Mouse (Mus musculus): ENCODE measurements around the gene Exoc6.

DNA sequence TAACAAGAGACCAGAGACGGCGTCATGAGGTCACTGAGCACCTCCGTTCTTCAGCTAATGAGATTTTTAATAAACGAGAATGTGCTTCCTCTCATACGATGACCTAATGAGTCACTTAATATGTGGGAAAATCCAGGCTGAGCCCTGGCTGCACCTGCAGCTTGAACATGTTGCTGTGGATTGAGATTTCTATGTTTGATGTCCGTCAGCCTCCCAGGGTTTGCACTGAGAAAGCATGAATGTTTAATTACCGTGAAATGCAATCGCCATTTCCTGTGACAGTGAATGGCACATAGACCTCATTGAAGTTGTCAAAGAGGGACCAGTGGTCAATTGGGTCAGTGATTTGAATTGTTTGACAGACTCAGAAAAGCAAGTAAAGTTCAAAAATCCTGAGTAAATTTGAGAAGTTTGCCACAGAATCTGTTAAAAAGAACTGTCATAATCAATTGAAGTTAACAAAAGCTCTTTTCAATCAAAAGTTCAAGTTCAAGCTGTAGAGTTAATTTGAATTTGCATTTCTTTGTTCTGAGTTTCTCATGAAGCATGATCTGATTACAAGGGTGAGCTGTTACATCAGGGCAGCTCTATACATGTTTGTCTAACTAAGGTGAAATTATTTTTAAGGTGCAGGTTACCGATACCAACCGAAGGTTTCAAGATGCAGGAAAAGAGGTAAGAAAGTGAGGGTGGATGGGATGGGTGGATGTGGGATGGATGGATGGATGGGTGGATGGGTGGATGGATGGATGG is 20.9 kb downstream of the Exoc6 start:
- TF ChIP-seq CTCF (IDR thresholded peaks at IDR 0.05; ENCODE audit: low read depth, low read length) (no peak), POLR2A (IDR thresholded peaks at IDR 0.05; ENCODE audit: extremely low read depth, insufficient read depth, low read length) (no peak)
